Mouse (Mus musculus) CH12.LX (cell line): Measurements from ENCODE around the gene Gm49380. TPM values are rescaled to one million over a fixed set of nuclear protein-coding genes. Genes with fewer than 3 reads are reported as not detected.

ENCODE experiments used
- DNase-seq: peaks from one replicate; pipeline ENCODE4 v3.0.0-alpha.2; 2013; ENCODE audit errors: extremely low read depth
- H3K27ac ChIP-seq: 2 replicates; pipeline ENCODE4 v1.5.1; 2012; ENCODE audit warnings: low read depth, mild to moderate bottlenecking, control low read depth, moderate library complexity; ENCODE audit not compliant: insufficient read depth
- H3K27me3 ChIP-seq: replicated peaks from 2 replicates; pipeline ENCODE3; 2012; ENCODE audit warnings: inconsistent platforms
- H3K36me3 ChIP-seq, 2 experiments: replicated peaks in 1 of 2; 2 replicates each; pipeline versions ENCODE3 to v1.6.1; 2012; ENCODE audit warnings: inconsistent platforms in 1 of 2, low read length in 1 of 2, mild to moderate bottlenecking in 1 of 2, mixed read lengths in 1 of 2, moderate library complexity in 1 of 2; ENCODE audit not compliant: control insufficient read depth in 1 of 2, insufficient read depth in 1 of 2
- H3K4me1 ChIP-seq, 2 experiments: 2 replicates each; pipeline ENCODE4 v1.6.1; 2012; ENCODE audit warnings: inconsistent platforms in 1 of 2, moderate library complexity in 1 of 2; ENCODE audit not compliant: insufficient read depth in 2 of 2, control insufficient read depth in 1 of 2
- H3K4me2 ChIP-seq: 2 replicates; pipeline ENCODE4 v1.6.1; 2012; ENCODE audit warnings: low read depth, mild to moderate bottlenecking, control low read depth; ENCODE audit not compliant: poor library complexity, insufficient read depth, severe bottlenecking
- H3K4me3 ChIP-seq, 3 experiments: fragments of 150-350 bp in 1 of 3; sonication (generic) in 1 of 3; replicated peaks in 1 of 3; 2 replicates each; pipeline versions ENCODE3 to v1.5.1; 2011 to 2012; ENCODE audit warnings: low read depth in 2 of 3, low read length in 2 of 3, mild to moderate bottlenecking in 2 of 3, moderate library complexity in 2 of 3, control low read depth in 1 of 3, improper control_type of control experiment in 1 of 3, inconsistent platforms in 1 of 3, mixed read lengths in 1 of 3; ENCODE audit not compliant: poor library complexity in 1 of 3
- H3K79me2 ChIP-seq: replicated peaks from 2 replicates; pipeline ENCODE4 v1.6.1; 2012; ENCODE audit warnings: mild to moderate bottlenecking, moderate library complexity; ENCODE audit not compliant: control insufficient read depth, poor library complexity, insufficient read depth, severe bottlenecking; ENCODE audit errors: extremely low read depth
- H3K9ac ChIP-seq: 2 replicates; pipeline ENCODE4 v1.6.1; 2012; ENCODE audit warnings: low read depth, mild to moderate bottlenecking, control low read depth, moderate library complexity; ENCODE audit not compliant: insufficient read depth
- H3K9me3 ChIP-seq: replicated peaks from 2 replicates; pipeline ENCODE3; 2012; ENCODE audit warnings: low read length, inconsistent platforms, mixed read lengths
- BHLHE40 ChIP-seq: IDR thresholded peaks from 2 replicates; pipeline ENCODE4 v1.6.1; 2011; ENCODE audit warnings: mild to moderate bottlenecking, low read depth, low read length, improper control_type of control experiment
- CHD1 ChIP-seq: IDR thresholded peaks from 2 replicates; pipeline ENCODE4 v1.6.1; 2012; ENCODE audit warnings: low read depth, low read length, improper control_type of control experiment, inconsistent platforms
- CHD2 ChIP-seq: IDR thresholded peaks from 2 replicates; pipeline ENCODE4 v1.6.1; 2011; ENCODE audit warnings: low read length, improper control_type of control experiment
- HCFC1 ChIP-seq: IDR thresholded peaks from 2 replicates; pipeline ENCODE4 v1.6.1; 2012; ENCODE audit warnings: low read depth, mild to moderate bottlenecking, inconsistent platforms, low read length, improper control_type of control experiment
- IRF4 ChIP-seq: IDR thresholded peaks from 2 replicates; pipeline ENCODE4 v1.6.1; 2014; ENCODE audit warnings: low read depth, mild to moderate bottlenecking, inconsistent platforms, low read length, improper control_type of control experiment
- MAX ChIP-seq: IDR thresholded peaks from 2 replicates; pipeline ENCODE4 v1.6.1; 2011; ENCODE audit warnings: low read length, improper control_type of control experiment
- MAZ ChIP-seq: IDR thresholded peaks from 2 replicates; pipeline ENCODE4 v1.6.1; 2012; ENCODE audit warnings: low read depth, mild to moderate bottlenecking, inconsistent platforms, low read length, improper control_type of control experiment, moderate library complexity
- MEF2A ChIP-seq: IDR thresholded peaks from 2 replicates; pipeline ENCODE4 v1.6.1; 2014; ENCODE audit warnings: low read depth, mild to moderate bottlenecking, inconsistent platforms, low read length, improper control_type of control experiment, borderline replicate concordance
- NELFE ChIP-seq: IDR thresholded peaks from 2 replicates; pipeline ENCODE4 v1.6.1; 2011; ENCODE audit warnings: low read depth, low read length, improper control_type of control experiment
- RCOR1 ChIP-seq: conservative IDR thresholded peaks from 2 replicates; pipeline ENCODE4 v1.6.1; 2012; ENCODE audit warnings: low read depth, mild to moderate bottlenecking, inconsistent platforms, low read length, improper control_type of control experiment
- SMC3 ChIP-seq: IDR thresholded peaks from 2 replicates; pipeline ENCODE4 v1.6.1; 2011; ENCODE audit warnings: low read depth, low read length, improper control_type of control experiment
- TBP ChIP-seq: conservative IDR thresholded peaks from 2 replicates; pipeline ENCODE4 v1.6.1; 2011; ENCODE audit warnings: low read depth, low read length, improper control_type of control experiment
- UBTF ChIP-seq: IDR thresholded peaks from 2 replicates; pipeline ENCODE4 v1.6.1; 2012; ENCODE audit warnings: low read depth, mild to moderate bottlenecking, inconsistent platforms, low read length, improper control_type of control experiment, moderate library complexity
- USF2 ChIP-seq: conservative IDR thresholded peaks from 2 replicates; pipeline ENCODE4 v1.6.1; 2011; ENCODE audit warnings: low read depth, low read length, improper control_type of control experiment
- ZNF384 ChIP-seq: IDR thresholded peaks from 2 replicates; pipeline ENCODE4 v1.6.1; 2012; ENCODE audit warnings: low read depth, low read length, improper control_type of control experiment, inconsistent platforms
- dilution Hi-C: fragments of 300-500 bp; cut with MboI; formaldehyde crosslinking; loops from 2 replicates; pipeline ENCODE4 v1.14.3; 2020; ENCODE audit warnings: low sequenced_read_pairs; ENCODE audit not compliant: extremely low pct_unique_long_range_greater_than_20kb, extremely low pct_ligation_motif_present
- in situ Hi-C: fragments of 300-500 bp; cut with MboI; formaldehyde crosslinking; loops from 3 replicates; pipeline ENCODE4 v1.14.3; 2019; ENCODE audit warnings: low sequenced_read_pairs, low pct_ligation_motif_present, low pct_unique_long_range_greater_than_20kb, mixed read lengths
- polyA plus RNA-seq: library from polyadenylated mRNA; unstranded; fragments of >175 nt; gene quantifications from 2 replicates; pipeline ENCODE4 v1.2.1, GENCODE M21; 2012; ENCODE audit warnings: low read depth; ENCODE audit not compliant: insufficient read length
- total RNA-seq, 2 experiments: library from RNA; depleted of rRNA; stranded (reverse); fragments of 300-350 nt in 1 of 2; fragments of >200 nt in 1 of 2; gene quantifications; 2 replicates each; pipeline ENCODE4 v1.2.3; 2012 to 2014

The Gm49380 gene
- total and polyA plus RNA-seq, 3 experiments: not detected

DNA sequence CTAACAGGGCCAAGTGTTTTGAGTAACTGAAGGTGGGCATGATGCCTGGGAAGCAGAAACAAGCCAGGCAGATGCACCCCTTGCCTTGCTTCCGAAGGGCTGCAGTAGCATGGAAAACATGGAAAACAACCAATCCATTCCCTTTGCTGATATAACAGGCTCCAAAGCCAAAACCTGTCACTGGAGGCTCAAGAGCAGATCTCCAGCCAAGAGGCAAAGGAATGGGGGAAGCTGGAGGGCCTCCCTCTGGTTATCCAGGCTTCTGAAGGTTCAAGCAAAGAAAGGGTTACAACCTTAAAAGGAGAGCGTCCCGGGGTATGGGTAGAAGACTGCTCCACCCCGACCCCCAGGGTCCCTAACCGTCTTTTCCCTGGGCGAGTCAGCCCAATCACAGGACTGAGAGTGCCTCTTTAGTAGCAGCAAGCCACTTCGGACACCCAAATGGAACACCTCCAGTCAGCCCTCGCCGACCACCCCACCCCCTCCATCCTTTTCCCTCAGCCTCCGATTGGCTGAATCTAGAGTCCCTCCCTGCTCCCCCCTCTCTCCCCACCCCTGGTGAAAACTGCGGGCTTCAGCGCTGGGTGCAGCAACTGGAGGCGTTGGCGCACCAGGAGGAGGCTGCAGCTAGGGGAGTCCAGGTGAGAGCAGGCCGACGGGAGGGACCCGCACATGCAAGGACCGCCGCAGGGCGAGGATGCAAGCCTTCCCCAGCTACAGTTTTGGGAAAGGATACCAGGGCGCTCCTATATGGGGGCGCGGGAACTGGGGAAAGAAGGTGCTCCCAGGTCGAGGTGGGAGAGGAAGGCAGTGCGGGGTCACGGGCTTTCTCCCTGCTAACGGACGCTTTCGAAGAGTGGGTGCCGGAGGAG is 70.2 kb downstream of the Gm49380 start, which contains the start of gene Thy1:
TSS of gene Thy1 (plus strand) at position 549 of the 872 bp plus-strand sequence.
- in situ Hi-C loops: no loop called here
- Histone ChIP-seq H3K79me2 (no peaks in the 10 kb centered on the region), H3K4me2 (no peak within 1 kb of the TSS)
- no peak for TF ChIP-seq MAZ
- no peak for TF ChIP-seq TBP
- no peak for TF ChIP-seq CHD2
- no peak for TF ChIP-seq IRF4
- TF ChIP-seq, all 38 proteins: peak for 0
- H3K9me3 ChIP-seq: peaks cover 5% of the 10 kb centered on the region
- no peak within 1 kb of the TSS for H3K9ac ChIP-seq
- no peak within 1 kb of the TSS for H3K27ac ChIP-seq
- dilution Hi-C loops: no loop called here
- DNase-seq: no peak
- no peak within 1 kb of the TSS for H3K4me3 ChIP-seq
- H3K36me3 ChIP-seq: no peaks in the 10 kb centered on the region
- peaks cover 63% of the 10 kb centered on the region for H3K27me3 ChIP-seq
- H3K4me1 ChIP-seq: no peaks in the 10 kb centered on the region

GRCm38 (mm10) chr9:44042396-44042680 is 71.0 kb downstream of the Gm49380 start:
- DNase-seq: no peak
- Histone ChIP-seq H3K36me3 (no peaks in the 10 kb centered on the region), H3K27ac (no peak overlapping the region), H3K4me3 (no peak overlapping the region), H3K9me3 (peaks cover 10% of the 10 kb centered on the region), H3K4me2 (no peak overlapping the region), H3K27me3 (peaks cover 57% of the 10 kb centered on the region), H3K79me2 (no peaks in the 10 kb centered on the region), H3K9ac (no peak overlapping the region), H3K4me1 (no peaks in the 10 kb centered on the region)
- in situ Hi-C loops (no loop called here), dilution Hi-C loops (no loop called here)
- no peak for TF ChIP-seq HCFC1
- TF ChIP-seq NELFE: no peak

GRCm38 (mm10) chr9:44041511-44042395 is 71.5 kb downstream of the Gm49380 start:
- H3K9ac ChIP-seq: no peak overlapping the region
- dilution Hi-C loops (no loop called here), in situ Hi-C loops (no loop called here)
- no peaks in the 10 kb centered on the region for H3K4me1 ChIP-seq
- no peaks in the 10 kb centered on the region for H3K36me3 ChIP-seq
- H3K9me3 ChIP-seq: peaks cover 13% of the 10 kb centered on the region
- peaks cover 51% of the 10 kb centered on the region for H3K27me3 ChIP-seq
- DNase-seq: no peak
- no peaks in the 10 kb centered on the region for H3K79me2 ChIP-seq
- no peak overlapping the region for H3K4me2 ChIP-seq
- no peak overlapping the region for H3K27ac ChIP-seq
- TF ChIP-seq SMC3 (no peak), IRF4 (no peak), ZNF384 (no peak), MEF2A (no peak), NELFE (no peak), UBTF (no peak), BHLHE40 (no peak), RCOR1 (no peak), USF2 (no peak), MAX (no peak), CHD2 (no peak), CHD1 (no peak)
- TF ChIP-seq, all 38 proteins: peak for 0
- H3K4me3 ChIP-seq: no peak overlapping the region
